Mouse (Mus musculus) ES-E14 (cell line): ENCODE results near the gene Zfp422. TPM values are rescaled to one million over a fixed set of nuclear protein-coding genes. Genes with fewer than 3 reads are reported as not detected.

Experiments used
- DNase-seq: peaks from one replicate; pipeline ENCODE4 v3.0.0-alpha.2; 2013; ENCODE audit warnings: low read depth, low spot score
- H3K27ac ChIP-seq: 2 replicates; pipeline ENCODE4 v1.5.1; 2012; ENCODE audit warnings: low read depth, mild to moderate bottlenecking, low read length, moderate library complexity, mixed read lengths; ENCODE audit not compliant: poor library complexity, insufficient read depth, severe bottlenecking
- H3K36me3 ChIP-seq: 2 replicates; pipeline ENCODE4 v1.6.1; 2012; ENCODE audit warnings: mild to moderate bottlenecking, low read length, moderate library complexity, mixed read lengths; ENCODE audit not compliant: control insufficient read depth, poor library complexity, insufficient read depth, severe bottlenecking
- H3K4me1 ChIP-seq, 2 experiments: fragments of 150-350 bp in 1 of 2; sonication (generic) in 1 of 2; 2 replicates each; pipeline ENCODE4 v1.6.1; 2012; ENCODE audit warnings: low read length in 2 of 2, mild to moderate bottlenecking in 1 of 2, mixed read lengths in 1 of 2; ENCODE audit not compliant: control insufficient read depth in 2 of 2, insufficient read depth in 2 of 2, poor library complexity in 1 of 2
- H3K4me3 ChIP-seq, 2 experiments: fragments of 150-350 bp in 1 of 2; sonication (generic) in 1 of 2; 2 replicates each; pipeline ENCODE4 v1.5.1; 2012; ENCODE audit warnings: low read length in 2 of 2, low read depth in 1 of 2, mild to moderate bottlenecking in 1 of 2, mixed read lengths in 1 of 2; ENCODE audit not compliant: insufficient read depth in 1 of 2, poor library complexity in 1 of 2, severe bottlenecking in 1 of 2
- H3K9ac ChIP-seq: 2 replicates; pipeline ENCODE4 v1.6.1; 2012; ENCODE audit warnings: low read depth, mild to moderate bottlenecking, low read length, mixed read lengths; ENCODE audit not compliant: poor library complexity, insufficient read depth, severe bottlenecking
- H3K9me3 ChIP-seq: fragments of 150-350 bp; sonication (generic); 2 replicates; pipeline ENCODE4 v1.6.1; 2012; ENCODE audit warnings: low read depth, mild to moderate bottlenecking, low read length; ENCODE audit not compliant: control insufficient read depth, insufficient read depth
- CHD2 ChIP-seq: IDR thresholded peaks from 2 replicates; pipeline ENCODE4 v1.6.1; 2014; ENCODE audit warnings: mild to moderate bottlenecking, low read depth, low read length, inconsistent platforms
- HCFC1 ChIP-seq: IDR thresholded peaks from 2 replicates; pipeline ENCODE4 v1.6.1; 2012; ENCODE audit warnings: low read length, inconsistent platforms, borderline replicate concordance; ENCODE audit not compliant: insufficient read depth
- MAFK ChIP-seq: IDR thresholded peaks from 2 replicates; pipeline ENCODE4 v1.6.1; 2014; ENCODE audit warnings: mild to moderate bottlenecking, low read depth, low read length, inconsistent platforms; ENCODE audit not compliant: insufficient read depth
- ZC3H11A ChIP-seq: IDR thresholded peaks from 2 replicates; pipeline ENCODE4 v1.6.1; 2012; ENCODE audit warnings: low read depth, mild to moderate bottlenecking, inconsistent platforms, low read length, borderline replicate concordance
- ZNF384 ChIP-seq: IDR thresholded peaks from 2 replicates; pipeline ENCODE4 v1.6.1; 2012; ENCODE audit warnings: low read depth, low read length, inconsistent platforms
- in situ Hi-C, 2 experiments: fragments of 600-800 bp; cut with MboI; formaldehyde crosslinking; loops; one replicate each; pipeline ENCODE4 v1.15.1; 2025; ENCODE audit warnings: low sequenced_read_pairs in 2 of 2, inconsistent platforms in 1 of 2; ENCODE audit not compliant: unreplicated experiment in 2 of 2
- total RNA-seq: library from RNA; depleted of rRNA; stranded (reverse); fragments of 300-350 nt; gene quantifications from 2 replicates; pipeline ENCODE4 v1.2.3, GENCODE M21; 2012

Zfp422 gene
- total RNA-seq, 1 experiment = 7.0 TPM

DNA sequence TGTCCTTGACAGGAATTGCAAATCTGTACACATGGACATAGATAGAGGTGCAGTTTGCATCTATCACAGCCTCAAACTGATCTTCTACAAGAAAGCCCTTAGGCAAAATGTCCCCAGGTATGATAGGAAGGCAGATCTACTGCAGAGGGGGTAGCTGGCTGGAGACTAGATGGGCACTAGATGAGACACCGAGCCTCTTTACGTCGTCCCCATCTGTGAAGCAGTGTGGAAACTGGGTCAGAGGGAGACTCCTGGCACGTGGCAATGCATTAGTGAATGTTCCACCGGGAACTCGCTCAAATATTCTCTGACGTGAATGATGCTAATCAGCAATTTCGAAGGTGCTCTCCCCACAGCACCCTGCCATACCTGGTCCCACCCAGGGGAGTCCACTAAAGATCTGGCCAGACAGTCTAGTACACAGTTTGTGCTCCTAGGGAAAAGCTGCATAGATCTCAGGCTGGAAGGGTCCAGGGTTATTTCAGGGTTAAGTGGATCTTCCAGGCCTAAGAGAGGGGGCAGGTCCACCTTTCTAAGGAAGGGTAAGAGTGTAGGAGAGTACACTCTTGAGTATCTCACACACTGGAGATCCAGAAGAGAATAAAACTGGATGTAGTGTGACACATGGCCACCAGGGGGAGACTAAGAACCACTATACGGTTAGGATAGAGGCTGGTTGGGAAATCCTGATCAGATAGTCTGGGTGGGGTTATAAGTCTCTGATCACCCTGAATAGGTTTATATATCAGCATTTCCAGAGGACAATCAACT lies 25.1 kb upstream of the Zfp422 start:
- TF ChIP-seq HCFC1 = no peak
- TF ChIP-seq ZC3H11A = peak; percentile 75
- TF ChIP-seq CHD2 = no peak
- no peak for TF ChIP-seq MAFK
- Histone ChIP-seq H3K4me3 (no peak overlapping the region), H3K36me3 (no peaks in the 10 kb centered on the region), H3K9me3 (no peaks in the 10 kb centered on the region), H3K27ac (no peak overlapping the region), H3K4me1 (no peaks in the 10 kb centered on the region), H3K9ac (no peak overlapping the region)
- in situ Hi-C loops = loop anchor here in 1 of 2 experiments (5.0 kb wide), 1 partner anchor 43 kb away; no protein-coding TSS in a partner anchor
- peak; percentile 51 for DNase-seq

- Histone ChIP-seq H3K36me3 (no peaks in the 10 kb centered on the region), H3K9me3 (no peaks in the 10 kb centered on the region), H3K27ac (no peak overlapping the region), H3K4me3 (no peak overlapping the region), H3K9ac (no peak overlapping the region), H3K4me1 (no peaks in the 10 kb centered on the region)
- TF ChIP-seq HCFC1 (no peak), CHD2 (no peak), ZNF384 (no peak), MAFK (no peak), ZC3H11A (no peak)
- in situ Hi-C loops = loop anchor here in 1 of 2 experiments (5.0 kb wide), 1 partner anchor 44 kb away; no protein-coding TSS in a partner anchor
- no peak for DNase-seq
Measured at GRCm38 (mm10) chr6:116653191-116653590, 24.4 kb upstream of the Zfp422 start.

- H3K9me3 ChIP-seq = no peaks in the 10 kb centered on the region
- H3K9ac ChIP-seq = no peak overlapping the region
- no peak for DNase-seq
- no peaks in the 10 kb centered on the region for H3K4me1 ChIP-seq
- H3K27ac ChIP-seq = no peak overlapping the region
- H3K4me3 ChIP-seq = no peak overlapping the region
- in situ Hi-C loops = loop anchor here in 1 of 2 experiments (5.0 kb wide), 1 partner anchor 46 kb away; no protein-coding TSS in a partner anchor
- no peaks in the 10 kb centered on the region for H3K36me3 ChIP-seq
- no peak for TF ChIP-seq ZNF384
- TF ChIP-seq MAFK = no peak
- TF ChIP-seq HCFC1 = no peak
- no peak for TF ChIP-seq CHD2
- no peak for TF ChIP-seq ZC3H11A
Measured at GRCm38 (mm10) chr6:116651437-116652118, 22.8 kb upstream of the Zfp422 start.

DNA sequence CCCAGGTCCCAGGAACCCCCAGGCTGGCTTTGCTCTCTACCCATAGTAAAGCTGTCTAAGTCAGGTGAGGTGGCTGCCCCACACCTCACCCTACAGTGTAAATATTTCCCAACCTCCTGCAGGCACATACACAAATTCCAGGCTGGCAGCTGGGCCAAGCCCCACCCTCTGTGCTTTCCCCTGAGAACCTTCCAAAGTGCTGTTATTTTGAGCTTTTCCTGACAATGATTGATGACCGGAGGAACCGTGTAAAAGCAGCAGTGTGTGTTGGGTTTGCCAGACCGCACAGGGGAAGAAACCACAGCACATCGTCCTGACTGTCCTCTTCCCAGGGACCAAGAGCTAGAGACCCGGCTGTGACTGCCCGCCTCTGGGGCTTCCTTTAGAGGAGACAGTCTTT lies 21.6 kb upstream of the Zfp422 start, which contains the start of gene Depp1:
TSS of gene Depp1 (plus strand) at position 204 of the 400 bp plus-strand sequence.
- Histone ChIP-seq H3K36me3 (no peaks in the 10 kb centered on the region), H3K9me3 (no peaks in the 10 kb centered on the region), H3K4me3 (no peak within 1 kb of the TSS), H3K4me1 (no peaks in the 10 kb centered on the region), H3K9ac (no peak within 1 kb of the TSS), H3K27ac (no peak within 1 kb of the TSS)
- TF ChIP-seq MAFK (no peak), HCFC1 (no peak), CHD2 (no peak), ZC3H11A (no peak), ZNF384 (no peak)
- DNase-seq = no peak
- in situ Hi-C loops = loop anchor here in 1 of 2 experiments (5.0 kb wide), 1 partner anchor 47 kb away; no protein-coding TSS in a partner anchor
